Mouse (Mus musculus) midbrain, embryonic 14.5 days (tissue): ENCODE results near the gene Magi2. TPM values are rescaled to one million over a fixed set of nuclear protein-coding genes. Genes with fewer than 3 reads are reported as not detected.
A peak's percentile ranks its signal among the peaks of the same experiment; 100 is the strongest.

Experiments
- ATAC-seq: fragments of 200-750 bp; cut with Nextera tagmentation; 2 replicates; pipeline ENCODE4 v1.8.0; 2017; ENCODE audit warnings: moderate number of reproducible peaks, moderate library complexity; ENCODE audit not compliant: low FRiP score, low TSS enrichment
- DNase-seq: peaks from one replicate; pipeline ENCODE4 v3.0.0-alpha.2; 2015
- H3K27ac ChIP-seq: fragments of 300-500 bp; sonication (generic); replicated peaks from 2 replicates; pipeline ENCODE4 v1.5.1; 2014; ENCODE audit warnings: mild to moderate bottlenecking, low read depth, low read length, moderate library complexity
- H3K27me3 ChIP-seq: fragments of 300-500 bp; sonication (generic); 2 replicates; pipeline ENCODE4 v1.6.1; 2014; ENCODE audit warnings: low read length, control low read depth, mixed read lengths; ENCODE audit not compliant: control insufficient read depth, insufficient read depth
- H3K36me3 ChIP-seq: fragments of 300-500 bp; sonication (generic); 2 replicates; pipeline ENCODE4 v1.6.1; 2014; ENCODE audit warnings: low read length, control low read depth; ENCODE audit not compliant: control insufficient read depth, insufficient read depth
- H3K4me1 ChIP-seq: fragments of 300-500 bp; sonication (generic); 2 replicates; pipeline ENCODE4 v1.6.1; 2014; ENCODE audit warnings: mild to moderate bottlenecking, antibody characterized with exemption, low read length, control low read depth; ENCODE audit not compliant: control insufficient read depth, insufficient read depth
- H3K4me2 ChIP-seq: fragments of 300-500 bp; sonication (generic); 2 replicates; pipeline ENCODE4 v1.6.1; 2014; ENCODE audit warnings: mild to moderate bottlenecking, low read length, moderate library complexity
- H3K4me3 ChIP-seq: fragments of 300-500 bp; sonication (generic); replicated peaks from 2 replicates; pipeline ENCODE4 v1.5.1; 2014; ENCODE audit warnings: low read depth, low read length
- H3K9ac ChIP-seq: fragments of 300-500 bp; sonication (generic); replicated peaks from 2 replicates; pipeline ENCODE4 v1.6.1; 2014; ENCODE audit warnings: mild to moderate bottlenecking, low read length, moderate library complexity
- H3K9me3 ChIP-seq: fragments of 300-500 bp; sonication (generic); 2 replicates; pipeline ENCODE4 v1.6.1; 2016; ENCODE audit warnings: low read length, control low read depth, mixed read lengths; ENCODE audit not compliant: control insufficient read depth
- WGBS: fragments of 180-500 bp; shearing (Covaris S2); extraction: QIAGEN DNeasy Blood & Tissue Kit; methylation state at CpG from one replicate; pipeline ENCODE4 v1.1.7; 2014; 5-methylcytosine and 5-hydroxymethylcytosine counted together
- polyA plus RNA-seq: library from polyadenylated mRNA; unstranded; fragments of >200 nt; fragmentation: Nextera tagmentation; extraction: Ambion mirVana; gene quantifications from 2 replicates; pipeline ENCODE4 v1.2.1, GENCODE M21; 2014

Gene Magi2
- polyA plus RNA-seq, 1 experiment from 2014 or later = 22.3 TPM

DNA sequence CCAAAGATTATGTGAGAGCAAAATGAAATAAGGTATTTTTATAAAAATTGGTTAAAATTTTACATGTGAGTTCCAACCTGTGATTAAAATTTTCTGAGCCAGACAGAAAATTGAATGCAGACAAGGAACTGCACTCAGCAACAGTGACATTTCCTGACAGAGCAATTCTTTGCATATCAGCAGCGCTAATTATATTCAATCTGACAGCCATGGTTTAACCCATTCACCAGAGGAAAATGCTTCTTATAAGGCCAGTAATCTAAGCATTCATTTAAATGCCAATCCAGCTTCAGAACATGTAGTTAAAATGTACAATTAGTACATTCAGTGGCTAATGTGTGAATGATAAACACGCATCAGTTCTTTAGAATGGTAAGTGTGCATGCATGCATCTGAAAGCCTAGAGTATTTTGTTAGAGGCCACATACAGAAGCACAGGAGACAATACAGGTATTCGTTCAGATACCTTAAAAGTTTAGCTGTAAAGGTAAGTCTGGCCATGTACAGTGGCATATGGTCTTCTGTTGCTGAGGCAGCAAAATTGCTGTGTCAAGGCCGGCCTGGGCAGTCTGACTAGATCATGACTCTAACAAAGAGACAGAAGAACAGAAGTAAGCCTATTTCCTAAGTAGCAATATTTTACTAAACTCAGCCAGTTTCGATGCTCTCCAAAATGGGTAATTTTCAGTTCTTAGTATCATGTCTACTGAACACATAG, 576.4 kb downstream of the Magi2 start:
- Histone ChIP-seq H3K4me2 (no peak overlapping the region), H3K27me3 (no peaks in the 10 kb centered on the region), H3K9me3 (no peaks in the 10 kb centered on the region), H3K9ac (no peak overlapping the region), H3K4me1 (peaks cover 3% of the 10 kb centered on the region; the same call in 1 of the 2 replicates), H3K36me3 (no peaks in the 10 kb centered on the region), H3K27ac (no peak overlapping the region), H3K4me3 (no peak overlapping the region)
- WGBS = 40% methylated on average over 5 of the region's 5 CpGs
- peak; percentile 60 for ATAC-seq
- peak; percentile 70 for DNase-seq

DNA sequence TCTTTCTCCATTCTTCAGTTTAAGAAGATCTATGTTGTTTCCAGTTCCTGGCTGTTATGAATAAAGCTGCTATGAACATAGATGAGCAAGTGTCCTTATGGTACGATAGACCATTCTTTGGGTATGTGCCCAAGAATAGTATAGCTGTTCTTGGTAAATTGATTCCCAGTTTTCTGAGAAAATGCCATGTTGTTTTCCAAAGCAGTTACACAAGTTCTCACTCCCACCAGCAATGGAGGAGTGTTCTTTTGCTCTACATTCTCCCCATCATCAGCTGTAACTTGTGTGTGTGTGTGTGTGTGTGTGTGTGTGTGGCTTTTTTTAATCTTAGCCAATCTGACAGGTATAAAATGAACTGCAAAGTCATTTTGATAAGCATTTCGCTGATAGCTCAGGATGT, 595.7 kb downstream of the Magi2 start:
- ATAC-seq = no peak
- H3K9ac ChIP-seq = no peak overlapping the region
- DNase-seq = no peak
- H3K27me3 ChIP-seq = no peaks in the 10 kb centered on the region
- H3K4me3 ChIP-seq = no peak overlapping the region
- H3K4me1 ChIP-seq = no peaks in the 10 kb centered on the region
- H3K4me2 ChIP-seq = no peak overlapping the region
- no peak overlapping the region for H3K27ac ChIP-seq
- no peaks in the 10 kb centered on the region for H3K9me3 ChIP-seq
- WGBS = 89% methylated on average over 2 of the region's 2 CpGs
- no peaks in the 10 kb centered on the region for H3K36me3 ChIP-seq

DNA sequence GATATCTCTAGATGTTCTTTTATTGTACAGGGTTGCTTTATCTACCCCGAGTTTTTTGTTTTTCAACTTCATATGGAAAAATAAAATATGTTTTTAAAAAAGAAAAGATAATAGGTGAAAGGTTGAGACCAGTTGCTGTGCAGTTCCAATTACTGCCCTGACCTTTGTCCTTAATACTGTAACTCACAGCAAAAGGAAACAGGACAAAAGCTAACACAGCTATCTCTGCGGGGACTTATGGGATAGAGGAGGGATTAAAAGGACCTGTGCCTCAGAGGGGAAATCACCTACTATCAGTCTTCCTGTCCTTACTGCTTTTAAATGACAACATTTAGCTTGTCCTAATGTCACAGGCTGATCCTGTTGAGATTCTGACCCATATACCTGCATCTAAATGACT, 599.1 kb downstream of the Magi2 start:
- Histone ChIP-seq H3K36me3 (no peaks in the 10 kb centered on the region), H3K27ac (no peak overlapping the region), H3K27me3 (no peaks in the 10 kb centered on the region), H3K9me3 (no peaks in the 10 kb centered on the region), H3K4me1 (no peaks in the 10 kb centered on the region), H3K4me2 (no peak overlapping the region), H3K4me3 (no peak overlapping the region), H3K9ac (no peak overlapping the region)
- 69% methylated on average over 2 of the region's 2 CpGs for WGBS
- no peak for ATAC-seq
- no peak for DNase-seq

DNA sequence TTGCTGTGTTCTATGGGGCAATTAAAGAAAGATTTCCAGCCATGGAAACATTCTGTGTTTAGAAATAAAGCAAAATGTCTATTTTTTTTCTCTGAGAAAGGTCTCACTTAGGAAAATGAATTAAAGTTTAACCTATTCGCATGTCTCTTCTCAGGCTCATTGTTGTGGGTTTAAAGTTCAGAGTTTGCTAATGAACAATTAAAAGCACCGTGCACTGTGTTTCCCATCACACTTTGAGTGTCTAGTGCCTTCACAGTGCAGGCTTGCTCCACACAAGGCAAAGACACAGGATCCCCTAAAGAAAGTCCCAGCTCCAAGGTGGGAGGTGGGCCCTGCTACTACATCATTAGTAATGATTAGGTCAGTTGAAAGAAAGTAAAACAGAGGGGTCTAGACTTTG, 602.5 kb downstream of the Magi2 start:
- no peaks in the 10 kb centered on the region for H3K9me3 ChIP-seq
- no peak overlapping the region for H3K4me3 ChIP-seq
- ATAC-seq (no peak), DNase-seq (no peak)
- 90% methylated on average over 2 of the region's 2 CpGs for WGBS
- H3K36me3 ChIP-seq = no peaks in the 10 kb centered on the region
- H3K9ac ChIP-seq = no peak overlapping the region
- H3K27ac ChIP-seq = no peak overlapping the region
- no peak overlapping the region for H3K4me2 ChIP-seq
- no peaks in the 10 kb centered on the region for H3K27me3 ChIP-seq
- no peaks in the 10 kb centered on the region for H3K4me1 ChIP-seq

DNA sequence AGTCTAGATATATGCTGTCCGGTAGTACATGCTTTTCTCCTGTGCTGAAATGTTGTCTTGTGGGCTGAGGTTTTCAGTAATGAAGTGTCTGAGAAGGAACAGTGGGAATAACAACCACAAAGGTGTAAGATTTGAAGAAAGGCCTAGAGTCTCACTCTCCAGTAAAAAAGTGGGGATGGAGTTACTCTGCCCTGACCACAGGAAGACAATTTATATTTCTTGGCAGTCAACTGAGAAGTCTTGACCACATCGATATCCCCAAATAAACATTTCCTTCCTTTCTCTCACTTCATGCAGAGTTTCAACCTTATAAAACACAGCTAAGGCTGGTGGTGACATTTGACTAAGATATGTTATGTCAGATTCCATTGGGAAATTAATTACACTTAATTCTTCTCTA, 636.0 kb downstream of the Magi2 start:
- no peaks in the 10 kb centered on the region for H3K9me3 ChIP-seq
- no peak overlapping the region for H3K4me2 ChIP-seq
- no peak overlapping the region for H3K27ac ChIP-seq
- no peaks in the 10 kb centered on the region for H3K36me3 ChIP-seq
- H3K9ac ChIP-seq = no peak overlapping the region
- ATAC-seq = no peak
- H3K27me3 ChIP-seq = no peaks in the 10 kb centered on the region
- no peak for DNase-seq
- H3K4me1 ChIP-seq = no peaks in the 10 kb centered on the region
- H3K4me3 ChIP-seq = no peak overlapping the region
- 90% methylated on average over 2 of the region's 2 CpGs for WGBS

DNA sequence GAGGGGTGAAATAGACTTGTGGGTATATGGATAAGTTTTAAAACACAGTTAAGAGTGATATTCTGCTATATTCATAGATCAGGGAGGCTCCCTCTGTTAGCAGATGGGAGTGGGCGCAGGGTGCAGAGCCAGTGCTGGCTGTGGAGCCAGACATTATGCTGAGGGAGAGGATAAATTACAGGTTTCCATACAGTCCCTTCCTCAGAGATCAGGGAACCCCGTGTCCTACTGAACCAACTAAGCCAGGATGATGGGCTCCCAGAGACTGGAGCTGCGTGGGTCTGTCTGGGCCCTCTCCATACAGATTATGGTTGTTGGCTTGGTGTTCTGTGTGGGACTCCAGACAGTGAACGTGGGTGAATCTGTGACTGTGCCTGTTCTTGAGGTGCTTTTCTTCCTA, 643.6 kb downstream of the Magi2 start:
- H3K9me3 ChIP-seq = no peaks in the 10 kb centered on the region
- H3K4me3 ChIP-seq = no peak overlapping the region
- ATAC-seq (no peak), DNase-seq (no peak)
- no peak overlapping the region for H3K4me2 ChIP-seq
- 94% methylated on average over 4 of the region's 4 CpGs for WGBS
- H3K27me3 ChIP-seq = no peaks in the 10 kb centered on the region
- no peaks in the 10 kb centered on the region for H3K36me3 ChIP-seq
- H3K4me1 ChIP-seq = no peaks in the 10 kb centered on the region
- no peak overlapping the region for H3K27ac ChIP-seq
- H3K9ac ChIP-seq = no peak overlapping the region

DNA sequence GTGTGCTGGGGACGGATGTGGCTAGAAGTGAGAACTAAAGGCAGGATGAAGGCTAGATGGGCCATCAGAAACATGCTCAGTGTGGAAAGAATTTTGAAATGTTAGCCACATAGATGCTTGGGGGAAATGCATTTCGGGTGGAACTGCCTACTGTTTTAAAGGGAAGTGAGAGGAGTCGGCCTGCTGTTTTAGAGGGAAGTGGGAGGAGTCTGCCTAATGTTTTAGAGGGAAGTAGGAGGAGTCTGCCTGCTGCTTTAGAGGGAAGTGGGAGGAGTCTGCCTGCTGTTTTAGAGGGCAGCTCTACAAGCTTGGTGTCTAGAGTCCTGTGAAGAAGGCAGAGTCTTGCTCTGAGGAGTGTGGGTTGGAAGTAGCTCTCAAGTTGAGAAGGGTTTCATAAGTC, 664.9 kb downstream of the Magi2 start:
- no peaks in the 10 kb centered on the region for H3K4me1 ChIP-seq
- no peak overlapping the region for H3K27ac ChIP-seq
- H3K36me3 ChIP-seq = no peaks in the 10 kb centered on the region
- no peak overlapping the region for H3K9ac ChIP-seq
- DNase-seq (no peak), ATAC-seq (no peak)
- H3K27me3 ChIP-seq = no peaks in the 10 kb centered on the region
- H3K4me2 ChIP-seq = no peak overlapping the region
- H3K9me3 ChIP-seq = no peaks in the 10 kb centered on the region
- WGBS = 81% methylated on average over 3 of the region's 3 CpGs
- H3K4me3 ChIP-seq = no peak overlapping the region

DNA sequence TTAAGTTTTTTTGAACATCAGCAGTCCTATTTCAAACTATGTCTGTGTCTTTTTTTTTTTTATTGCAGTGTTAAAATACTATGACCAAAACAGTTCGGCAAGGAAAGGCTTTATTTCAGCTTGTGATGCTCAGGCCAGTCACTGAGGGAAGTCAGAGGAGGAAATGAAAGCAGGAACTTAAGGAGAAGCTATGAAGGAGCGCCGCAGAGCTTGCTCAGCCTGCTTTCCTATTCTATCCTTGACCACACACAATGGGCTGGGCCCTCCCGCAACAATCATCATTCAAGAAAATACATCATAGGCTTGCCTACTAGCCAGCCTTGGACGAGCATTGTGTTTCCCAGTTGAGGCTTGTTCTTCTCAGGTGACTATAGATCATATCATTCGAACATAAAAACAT, 669.1 kb downstream of the Magi2 start:
- Histone ChIP-seq H3K4me2 (no peak overlapping the region), H3K4me3 (no peak overlapping the region), H3K27ac (no peak overlapping the region), H3K36me3 (no peaks in the 10 kb centered on the region), H3K4me1 (no peaks in the 10 kb centered on the region), H3K9me3 (no peaks in the 10 kb centered on the region), H3K27me3 (no peaks in the 10 kb centered on the region), H3K9ac (no peak overlapping the region)
- DNase-seq = no peak
- no peak for ATAC-seq
- 85% methylated on average over 6 of the region's 6 CpGs for WGBS

DNA sequence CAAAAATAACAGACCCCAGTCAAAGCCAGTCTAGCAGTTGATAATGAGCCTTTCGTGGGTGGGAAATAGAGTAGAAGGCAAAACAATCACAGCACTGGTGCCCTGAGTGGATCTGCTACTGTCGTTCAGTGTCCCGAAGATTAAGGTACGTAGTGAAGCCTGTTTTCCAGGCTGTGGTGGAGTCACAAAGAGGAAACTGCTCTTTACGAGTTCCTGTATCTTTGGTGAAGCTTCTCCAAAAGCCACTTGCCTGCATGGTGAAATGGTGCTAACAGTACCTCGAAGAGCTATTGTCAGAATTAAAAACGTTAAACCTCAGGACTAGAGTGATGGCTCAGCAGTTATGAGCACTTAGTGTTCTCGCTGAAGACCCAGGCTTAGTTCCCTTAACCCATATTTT, 674.8 kb downstream of the Magi2 start:
- Histone ChIP-seq H3K4me2 (no peak overlapping the region), H3K4me1 (no peaks in the 10 kb centered on the region), H3K9me3 (no peaks in the 10 kb centered on the region), H3K27ac (no peak overlapping the region), H3K27me3 (no peaks in the 10 kb centered on the region), H3K9ac (no peak overlapping the region), H3K36me3 (no peaks in the 10 kb centered on the region), H3K4me3 (no peak overlapping the region)
- WGBS = 90% methylated on average over 8 of the region's 8 CpGs
- DNase-seq = no peak
- no peak for ATAC-seq
